Mouse (Mus musculus) small intestine, adult 2 months (tissue): ENCODE data around the gene Bag3.

ENCODE experiments used
- CTCF ChIP-seq: fragments of 200-500 bp; IDR thresholded peaks from 2 replicates; pipeline ENCODE4 v1.5.1; 2012; ENCODE audit warnings: low read depth, mild to moderate bottlenecking, control low read depth, inconsistent platforms, low read length, moderate library complexity, mixed read lengths; ENCODE audit not compliant: insufficient replicate concordance, insufficient read length; ENCODE audit errors: extremely low read depth
- POLR2A ChIP-seq: fragments of 200-500 bp; IDR thresholded peaks from 2 replicates; pipeline ENCODE4 v1.6.1; 2012; ENCODE audit warnings: low read depth, mild to moderate bottlenecking, control low read depth, inconsistent platforms, low read length, moderate library complexity

- TF ChIP-seq CTCF (no peak), POLR2A (no peak)
These were observed 27.1 kb downstream of the Bag3 start for GRCm38 (mm10) chr7:128550328-128551086.
